Comparison of ENCODE assay signal across 11 mouse cellular contexts in the genomic region with DNA sequence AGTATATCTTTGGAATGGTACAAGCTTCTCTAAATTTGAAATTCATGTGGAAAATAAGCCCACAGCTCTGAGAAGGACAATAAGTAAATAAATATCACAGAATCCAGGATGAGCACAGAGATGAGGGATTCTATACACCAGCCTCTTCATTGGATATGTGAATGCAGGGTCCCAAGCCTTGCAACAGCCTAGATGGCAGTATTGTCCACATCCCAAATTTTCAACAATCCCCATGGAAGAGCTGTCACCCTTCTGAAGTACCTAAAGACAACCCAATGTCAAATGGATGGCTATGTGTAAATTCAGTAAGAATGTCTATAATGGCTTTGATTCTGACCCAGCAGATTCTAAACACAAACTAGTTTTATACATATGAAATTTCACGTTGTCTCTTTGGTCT. TPM values are rescaled to one million over a fixed set of nuclear protein-coding genes. Genes with fewer than 3 reads are reported as not detected.
DNase-seq lines count a peak whose midpoint lies in the region; ATAC-seq and TF ChIP-seq lines count a peak whose summit lies in the region.
"Had no signal": no experiment of that assay in that cellular context is flagged by ENCODE, and none has a peak within 500 bp of the region (broad histone marks: within the 10 kb centered on the region; RNA-seq: fewer than 3 reads in every experiment).

No protein-coding gene starts in this region.

- H3K9ac ChIP-seq in embryonic facial prominence, embryonic 13.5 days = no peak overlapping the region
- H3K9ac ChIP-seq in hindbrain, embryonic 14.5 days = peak overlapping the region; percentile 79

- peak overlapping the region; percentile 85 for H3K4me2 ChIP-seq in embryonic facial prominence, embryonic 13.5 days
- peak overlapping the region; percentile 94 for H3K4me2 ChIP-seq in hindbrain, embryonic 14.5 days (replicated peaks)
- peak overlapping the region; percentile 86 for H3K4me2 ChIP-seq in myocyte (ENCODE audit: low read depth)

- 38% methylated on average over 1 of the region's 1 CpGs for WGBS in embryonic facial prominence, embryonic 13.5 days
- 43% methylated on average over 1 of the region's 1 CpGs for WGBS in hindbrain, embryonic 14.5 days

- no peak overlapping the region for H3ac ChIP-seq in myocyte (ENCODE audit: control insufficient read depth, insufficient read length)

- no peak for ATAC-seq in embryonic facial prominence, embryonic 13.5 days (ENCODE audit: insufficient number of reproducible peaks, insufficient read depth, low FRiP score, low TSS enrichment, low read depth)
- ATAC-seq in hindbrain, embryonic 14.5 days (ENCODE audit: low FRiP score) = no peak

- H3K36me3 ChIP-seq in embryonic facial prominence, embryonic 13.5 days = no peaks in the 10 kb centered on the region
- H3K36me3 ChIP-seq in hindbrain, embryonic 14.5 days (replicated peaks; ENCODE audit: control insufficient read depth, insufficient read depth) = no peaks in the 10 kb centered on the region
- H3K36me3 ChIP-seq in myocyte (ENCODE audit: control insufficient read depth, insufficient read depth) = no peaks in the 10 kb centered on the region

- H3K27ac ChIP-seq in layer of hippocampus, adult 2 months = no peak overlapping the region
- no peak overlapping the region for H3K27ac ChIP-seq in embryonic facial prominence, embryonic 13.5 days
- H3K27ac ChIP-seq in hindbrain, embryonic 14.5 days = peak overlapping the region; percentile 96

- H3K9me3 ChIP-seq in embryonic facial prominence, embryonic 13.5 days = no peaks in the 10 kb centered on the region
- H3K9me3 ChIP-seq in hindbrain, embryonic 14.5 days (ENCODE audit: control insufficient read depth, low read length) = no peaks in the 10 kb centered on the region

- no peak for TF ChIP-seq POLR2A in myocyte (IDR thresholded peaks at IDR 0.05; ENCODE audit: insufficient read length, low read depth)

- peak overlapping the region; percentile 62 for H3K4me3 ChIP-seq in layer of hippocampus, adult 2 months
- H3K4me3 ChIP-seq in embryonic facial prominence, embryonic 13.5 days = peak overlapping the region; percentile 69
- H3K4me3 ChIP-seq in hindbrain, embryonic 14.5 days (replicated peaks; ENCODE audit: low read length) = peak overlapping the region; percentile 72
- peak overlapping the region; percentile 43 for H3K4me3 ChIP-seq in myocyte
- H3K4me3 ChIP-seq: megakaryocyte, embryonic 14.5 days had no signal

- 0 out of 2 replicates have a peak, but pooled peaks cover 5% of the 10 kb centered on the region for H3K4me1 ChIP-seq in embryonic facial prominence, embryonic 13.5 days
- 0 out of 2 replicates have a peak, but pooled peaks cover 5% of the 10 kb centered on the region for H3K4me1 ChIP-seq in hindbrain, embryonic 14.5 days (replicated peaks; ENCODE audit: control insufficient read depth, insufficient read depth, low read length)

- TF ChIP-seq CTCF in layer of hippocampus, adult 2 months (conservative IDR thresholded peaks at IDR 0.05) = peak; percentile 49

- DNase-seq in layer of hippocampus, adult 2 months (ENCODE audit: low spot score in 2 of 2) = no peak
- DNase-seq in layer of hippocampus, postnatal 10 days (ENCODE audit: low spot score in 2 of 2) = no peak
- DNase-seq in hindbrain, embryonic 14.5 days (ENCODE audit: low spot score) = peak; percentile 61
- no peak for DNase-seq in spleen, adult 12 weeks (ENCODE audit: low spot score)
- DNase-seq in urinary bladder, postnatal 10 days (ENCODE audit: low spot score) = no peak
- DNase-seq in urinary bladder, postnatal 4 days (ENCODE audit: low spot score in 2 of 2) = no peak
- DNase-seq: adrenal gland, postnatal 36 days had no signal

- no peaks in the 10 kb centered on the region for H3K79me2 ChIP-seq in myocyte (ENCODE audit: control insufficient read depth, insufficient read depth)

- no peaks in the 10 kb centered on the region for H3K27me3 ChIP-seq in embryonic facial prominence, embryonic 13.5 days
- H3K27me3 ChIP-seq in hindbrain, embryonic 14.5 days (ENCODE audit: control insufficient read depth, insufficient read depth, low read length) = no peaks in the 10 kb centered on the region
- no peaks in the 10 kb centered on the region for H3K27me3 ChIP-seq in myocyte (ENCODE audit: control insufficient read depth, insufficient read depth, insufficient read length)

TF ChIP-seq in myocyte, 11 proteins besides CTCF, POLR2A, EP300 and RAD21:
- TF ChIP-seq MYOG (IDR thresholded peaks at IDR 0.05; ENCODE audit: control insufficient read depth in 1 of 3, insufficient read depth in 1 of 3, insufficient read length in 2 of 3, low read depth in 2 of 3) (no peak), SRF (IDR thresholded peaks at IDR 0.05; ENCODE audit: control insufficient read depth, insufficient read length, low read depth) (no peak), E2F4 (IDR thresholded peaks at IDR 0.05; ENCODE audit: insufficient read depth) (no peak), TCF12 (IDR thresholded peaks at IDR 0.05; ENCODE audit: insufficient read depth, poor library complexity, severe bottlenecking) (no peak)

RNA-seq across cellular contexts. Expression of a gene that starts 3.1 kb away (rescaled TPM):
- total RNA-seq in layer of hippocampus, adult 2 months (2021) = 100 to 1,000 TPM; 101 to 105 TPM
- total RNA-seq in layer of hippocampus, postnatal 10 days (2021) = 100 to 1,000 TPM; 142 to 146 TPM
- polyA plus RNA-seq in embryonic facial prominence, embryonic 13.5 days (2015; fragmentation: Nextera tagmentation; extraction: Ambion mirVana) = 121 and 124 TPM in 2 replicates
- polyA plus RNA-seq in hindbrain, embryonic 14.5 days (2014; fragmentation: Nextera tagmentation; extraction: Ambion mirVana) = 113 and 121 TPM in 2 replicates
- 19.6 TPM for polyA plus RNA-seq in myocyte (2012; fragmentation: generic; extraction: Trizol)
- total RNA-seq: hematopoietic stem cell, adult 5-6 weeks had no signal
